Mouse (Mus musculus) gastrocnemius, postnatal 14 days (tissue): Measurements from ENCODE around the gene Ifnz. TPM values are rescaled to one million over a fixed set of nuclear protein-coding genes. Genes with fewer than 3 reads are reported as not detected.

Experiments
- total RNA-seq, 2 experiments: library from RNA; stranded (reverse); gene quantifications; 2 replicates each; pipeline ENCODE4 v1.2.3; 2021

The Ifnz gene
- total RNA-seq, 2 experiments from 2014 or later = not detected

Other genes with a start within 250 kb of the Ifnz start
- gene Ifna15, start 223.9 kb upstream of the Ifnz start, total RNA-seq = not detected
- not detected for gene Ifna14, start 210.3 kb upstream of the Ifnz start, total RNA-seq
- not detected for gene Ifna9, start 189.7 kb upstream of the Ifnz start, total RNA-seq
- gene Ifna12, start 178.8 kb upstream of the Ifnz start, total RNA-seq = not detected
- not detected for gene C87499, start 147.7 kb upstream of the Ifnz start, total RNA-seq
- not detected for gene Ifna13, start 137.7 kb upstream of the Ifnz start, total RNA-seq
- not detected for gene Ifna16, start 105.2 kb upstream of the Ifnz start, total RNA-seq
- not detected for gene Ifna2, start 98.2 kb upstream of the Ifnz start, total RNA-seq
- not detected for gene Ifnab, start 90.8 kb upstream of the Ifnz start, total RNA-seq
- under 1 TPM in 1 of 2 experiments, not detected in 1; 0.41 TPM for gene Gm26566, start 60.3 kb upstream of the Ifnz start, total RNA-seq
- 10 to 100 TPM; 51.0 to 57.1 TPM for gene Klhl9, start 59.7 kb upstream of the Ifnz start, total RNA-seq
- gene Gm13271, start 27.3 kb upstream of the Ifnz start, total RNA-seq = not detected
- gene Gm13283, start 22.0 kb upstream of the Ifnz start, total RNA-seq = not detected
- gene Gm13290, start 8.3 kb upstream of the Ifnz start, total RNA-seq = not detected
- not detected for gene Gm13289, start 5.2 kb upstream of the Ifnz start, total RNA-seq
- not detected for gene Gm13272, start 2.3 kb upstream of the Ifnz start, total RNA-seq
- gene Gm13276, start 3.6 kb downstream of the Ifnz start, total RNA-seq = not detected
- gene Gm13277, start 6.5 kb downstream of the Ifnz start, total RNA-seq = not detected
- not detected for gene Gm13278, start 9.4 kb downstream of the Ifnz start, total RNA-seq
- not detected for gene Gm13275, start 12.4 kb downstream of the Ifnz start, total RNA-seq
- not detected for gene Gm13279, start 15.3 kb downstream of the Ifnz start, total RNA-seq
- gene Gm13285, start 17.5 kb downstream of the Ifnz start, total RNA-seq = not detected
- gene Gm13287, start 21.1 kb downstream of the Ifnz start, total RNA-seq = not detected
- not detected for gene Gm13288, start 23.4 kb downstream of the Ifnz start, total RNA-seq
- not detected for gene Ifna7, start 34.1 kb downstream of the Ifnz start, total RNA-seq
- gene Ifna11, start 37.8 kb downstream of the Ifnz start, total RNA-seq = not detected
- gene Ifna6, start 45.3 kb downstream of the Ifnz start, total RNA-seq = not detected
- gene Ifna5, start 53.4 kb downstream of the Ifnz start, total RNA-seq = not detected
- not detected for gene Ifna4, start 59.7 kb downstream of the Ifnz start, total RNA-seq
- gene Ifna1, start 68.0 kb downstream of the Ifnz start, total RNA-seq = not detected
- gene Ifne, start 98.1 kb downstream of the Ifnz start, total RNA-seq = not detected